Mouse (Mus musculus) hindbrain, embryonic 13.5 days (tissue): Measurements from ENCODE around the gene Ring1. TPM values are rescaled to one million over a fixed set of nuclear protein-coding genes. Genes with fewer than 3 reads are reported as not detected.

Experiments used
- ATAC-seq: fragments of 200-750 bp; cut with Nextera tagmentation; 2 replicates; pipeline ENCODE4 v1.8.0; 2017; ENCODE audit warnings: moderate TSS enrichment; ENCODE audit not compliant: low FRiP score
- H3K27ac ChIP-seq: fragments of 300-500 bp; sonication (generic); 2 replicates; pipeline ENCODE4 v1.5.1; 2015; ENCODE audit warnings: inconsistent platforms, mild to moderate bottlenecking, moderate library complexity
- H3K27me3 ChIP-seq: fragments of 300-500 bp; sonication (generic); 2 replicates; pipeline ENCODE4 v1.6.1; 2015; ENCODE audit warnings: mild to moderate bottlenecking, inconsistent platforms
- H3K36me3 ChIP-seq: fragments of 300-500 bp; sonication (generic); 2 replicates; pipeline ENCODE4 v1.6.1; 2015; ENCODE audit warnings: mild to moderate bottlenecking, inconsistent platforms
- H3K4me1 ChIP-seq: fragments of 300-500 bp; sonication (generic); replicated peaks from 2 replicates; pipeline ENCODE4 v1.6.1; 2015; ENCODE audit warnings: inconsistent platforms
- H3K4me2 ChIP-seq: fragments of 300-500 bp; sonication (generic); 2 replicates; pipeline ENCODE4 v1.6.1; 2015; ENCODE audit warnings: inconsistent platforms, mild to moderate bottlenecking, moderate library complexity
- H3K4me3 ChIP-seq: fragments of 300-500 bp; sonication (generic); 2 replicates; pipeline ENCODE4 v1.5.1; 2015; ENCODE audit warnings: mild to moderate bottlenecking, inconsistent platforms
- H3K9ac ChIP-seq: fragments of 300-500 bp; sonication (generic); 2 replicates; pipeline ENCODE4 v1.6.1; 2015; ENCODE audit warnings: mild to moderate bottlenecking, inconsistent platforms
- H3K9me3 ChIP-seq: fragments of 300-500 bp; sonication (generic); 2 replicates; pipeline ENCODE4 v1.6.1; 2016; ENCODE audit warnings: inconsistent platforms
- WGBS: fragments of 180-500 bp; shearing (Covaris S2); methylation state at CpG from one replicate; pipeline ENCODE4 v1.1.7; 2015; 5-methylcytosine and 5-hydroxymethylcytosine counted together
- polyA plus RNA-seq: library from polyadenylated mRNA; unstranded; fragments of >200 nt; fragmentation: Nextera tagmentation; extraction: Ambion mirVana; gene quantifications from 2 replicates; pipeline ENCODE4 v1.2.1, GENCODE M21; 2015

Ring1 gene
- polyA plus RNA-seq, 1 experiment from 2014 or later, result 21.5 TPM

- no peak overlapping the region for H3K4me3 ChIP-seq
- no peak for ATAC-seq
- peaks cover 43% of the 10 kb centered on the region for H3K36me3 ChIP-seq
- 87% methylated on average over 9 of the region's 9 CpGs for WGBS
- H3K27ac ChIP-seq, result no peak overlapping the region
- no peak overlapping the region for H3K9ac ChIP-seq
- peaks cover 50% of the 10 kb centered on the region for H3K4me1 ChIP-seq
- no peak overlapping the region for H3K4me2 ChIP-seq
- no peaks in the 10 kb centered on the region for H3K9me3 ChIP-seq
- peaks cover 8% of the 10 kb centered on the region; the same call in 1 of the 2 replicates for H3K27me3 ChIP-seq
These were observed 11.0 kb upstream of the Ring1 start for GRCm38 (mm10) chr17:34035517-34035916.

DNA sequence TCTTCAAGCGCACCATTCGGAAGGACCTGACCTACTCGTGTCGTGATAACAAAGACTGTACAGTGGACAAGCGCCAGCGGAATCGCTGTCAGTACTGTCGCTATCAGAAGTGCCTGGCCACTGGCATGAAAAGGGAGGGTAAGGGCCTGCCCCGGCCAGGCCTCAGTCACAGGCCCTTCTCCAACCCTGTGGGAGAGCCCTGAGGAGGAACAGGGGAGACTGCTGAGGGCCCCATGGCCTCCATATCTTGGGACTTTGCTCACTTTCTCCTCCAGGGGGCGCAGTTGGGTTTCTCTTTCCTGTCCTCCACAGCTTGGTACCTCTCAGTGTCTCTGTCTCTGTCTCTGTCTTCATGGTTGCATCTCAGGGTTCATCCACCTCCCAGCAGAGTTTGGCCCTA is 9.6 kb upstream of the Ring1 start:
- ATAC-seq, result no peak
- no peak overlapping the region for H3K4me2 ChIP-seq
- peaks cover 55% of the 10 kb centered on the region for H3K36me3 ChIP-seq
- H3K4me1 ChIP-seq, result peaks cover 52% of the 10 kb centered on the region
- no peak overlapping the region for H3K4me3 ChIP-seq
- WGBS, result 74% methylated on average over 10 of the region's 10 CpGs
- peaks cover 8% of the 10 kb centered on the region; the same call in 1 of the 2 replicates for H3K27me3 ChIP-seq
- no peaks in the 10 kb centered on the region for H3K9me3 ChIP-seq
- no peak overlapping the region for H3K9ac ChIP-seq
- no peak overlapping the region for H3K27ac ChIP-seq

- Histone ChIP-seq H3K4me3 (no peak overlapping the region), H3K27me3 (peaks cover 8% of the 10 kb centered on the region; the same call in 1 of the 2 replicates), H3K36me3 (peaks cover 62% of the 10 kb centered on the region), H3K9ac (peak overlapping the region; percentile 94; the same call in 1 of the 2 replicates), H3K9me3 (no peaks in the 10 kb centered on the region), H3K27ac (no peak overlapping the region; the same call in 1 of the 2 replicates), H3K4me1 (peaks cover 52% of the 10 kb centered on the region), H3K4me2 (peak overlapping the region; percentile 99)
- WGBS, result 89% methylated on average over 9 of the region's 9 CpGs
- ATAC-seq, result no peak
These were observed 9.0 kb upstream of the Ring1 start for GRCm38 (mm10) chr17:34033441-34033840.

- H3K27me3 ChIP-seq, result peaks cover 5% of the 10 kb centered on the region; the same call in 1 of the 2 replicates
- H3K27ac ChIP-seq, result peak overlapping the region; percentile 99; the same call in 1 of the 2 replicates
- peak overlapping the region; percentile 99 for H3K4me2 ChIP-seq
- WGBS, result 66% methylated on average over 9 of the region's 9 CpGs
- no peak for ATAC-seq
- no peaks in the 10 kb centered on the region for H3K9me3 ChIP-seq
- H3K4me1 ChIP-seq, result peaks cover 52% of the 10 kb centered on the region
- H3K9ac ChIP-seq, result peak overlapping the region; percentile 94
- H3K4me3 ChIP-seq, result peak overlapping the region; percentile 85
- peaks cover 60% of the 10 kb centered on the region for H3K36me3 ChIP-seq
These were observed 8.3 kb upstream of the Ring1 start for GRCm38 (mm10) chr17:34032806-34033205.

GRCm38 (mm10) chr17:34032174-34032632 is 7.7 kb upstream of the Ring1 start:
- no peaks in the 10 kb centered on the region for H3K27me3 ChIP-seq
- H3K4me2 ChIP-seq, result peak overlapping the region; percentile 99
- H3K27ac ChIP-seq, result peak overlapping the region; percentile 99
- H3K9me3 ChIP-seq, result no peaks in the 10 kb centered on the region
- under 1% methylated on average over 46 of the region's 48 CpGs for WGBS
- H3K36me3 ChIP-seq, result peaks cover 54% of the 10 kb centered on the region
- peaks cover 55% of the 10 kb centered on the region for H3K4me1 ChIP-seq
- ATAC-seq, result no peak
- peak overlapping the region; percentile 94 for H3K9ac ChIP-seq
- peak overlapping the region; percentile 85 for H3K4me3 ChIP-seq

- peak within 1 kb of the TSS; percentile 99 for H3K27ac ChIP-seq
- WGBS, result under 1% methylated on average over 75 of the region's 88 CpGs
- H3K36me3 ChIP-seq, result peaks cover 48% of the 10 kb centered on the region
- peak within 1 kb of the TSS; percentile 94 for H3K9ac ChIP-seq
- H3K9me3 ChIP-seq, result no peaks in the 10 kb centered on the region
- peaks cover 60% of the 10 kb centered on the region for H3K4me1 ChIP-seq
- ATAC-seq, result peak; percentile 83
- peak within 1 kb of the TSS; percentile 99 for H3K4me2 ChIP-seq
- H3K27me3 ChIP-seq, result no peaks in the 10 kb centered on the region
- peak within 1 kb of the TSS; percentile 85 for H3K4me3 ChIP-seq
These were observed 7.1 kb upstream of the Ring1 start, which contains the start of the genes Slc39a7 and Rxrb for GRCm38 (mm10) chr17:34031465-34032173. Slc39a7 (minus strand) TSS chr17:34031682. Rxrb (plus strand) TSS chr17:34031812.

DNA sequence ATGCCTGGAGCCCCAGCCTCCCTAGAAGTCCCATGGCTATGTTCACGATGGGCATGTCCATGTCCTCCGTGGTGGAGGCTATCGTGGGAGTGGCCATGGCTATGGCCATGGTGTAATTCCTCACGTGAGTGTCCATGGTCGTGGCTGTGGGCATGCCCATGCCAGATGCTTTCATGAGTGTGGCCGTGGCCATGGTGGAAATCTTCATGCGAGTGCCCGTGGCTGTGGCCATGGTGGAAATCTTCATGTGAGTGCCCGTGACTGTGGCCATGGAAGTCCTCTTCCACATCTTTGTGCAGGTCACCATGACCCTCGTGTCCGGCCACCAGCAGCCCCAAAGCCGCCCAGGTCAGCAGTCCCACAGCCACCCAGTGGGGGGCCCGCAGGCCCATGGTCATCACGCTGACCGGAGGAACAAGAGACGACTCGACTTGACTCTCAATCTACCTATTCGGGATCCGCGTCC is 6.4 kb upstream of the Ring1 start:
- peak overlapping the region; percentile 85 for H3K4me3 ChIP-seq
- H3K9me3 ChIP-seq, result no peaks in the 10 kb centered on the region
- H3K9ac ChIP-seq, result peak overlapping the region; percentile 94
- peak overlapping the region; percentile 99 for H3K4me2 ChIP-seq
- peaks cover 68% of the 10 kb centered on the region for H3K4me1 ChIP-seq
- no peaks in the 10 kb centered on the region for H3K27me3 ChIP-seq
- no peak for ATAC-seq
- H3K27ac ChIP-seq, result peak overlapping the region; percentile 99
- H3K36me3 ChIP-seq, result peaks cover 41% of the 10 kb centered on the region
- 6% methylated on average over 20 of the region's 20 CpGs for WGBS

DNA sequence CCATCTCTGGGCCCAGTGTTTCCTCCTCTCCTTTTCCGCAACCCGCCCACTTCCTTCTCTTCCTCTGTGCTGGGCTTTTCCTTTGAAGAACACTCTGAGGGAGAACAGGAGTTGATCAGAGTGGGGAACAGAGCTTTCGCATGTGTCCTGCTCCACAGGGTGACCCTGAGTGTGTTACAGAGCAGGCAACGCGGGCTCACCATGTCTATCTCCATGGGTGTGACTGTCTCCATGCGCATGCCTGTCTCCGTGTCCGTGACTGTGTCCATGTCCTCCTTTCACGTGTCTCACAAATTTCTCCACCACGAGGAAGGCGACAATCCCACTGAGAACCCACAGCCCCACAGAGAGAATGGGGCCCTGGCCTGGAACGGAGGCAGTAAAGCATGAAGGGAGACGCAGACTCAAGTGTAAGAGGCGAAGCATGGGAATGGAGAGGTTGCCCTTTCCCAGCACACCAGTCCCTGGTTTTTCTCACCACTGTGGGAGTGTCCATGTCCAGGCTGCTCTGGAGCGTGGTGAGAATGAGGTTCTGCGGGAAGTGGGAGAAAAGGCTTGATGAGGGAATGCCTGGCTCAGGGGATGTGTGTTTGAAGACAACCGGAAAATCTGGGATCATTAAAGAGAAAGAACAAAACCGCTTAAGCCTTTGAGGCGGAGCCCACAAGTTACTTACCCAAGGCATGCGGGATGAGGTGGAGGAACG is 5.6 kb upstream of the Ring1 start:
- no peak for ATAC-seq
- Histone ChIP-seq H3K27me3 (no peaks in the 10 kb centered on the region), H3K36me3 (peaks cover 32% of the 10 kb centered on the region), H3K4me1 (peaks cover 76% of the 10 kb centered on the region), H3K9ac (peak overlapping the region; percentile 94), H3K9me3 (no peaks in the 10 kb centered on the region), H3K4me2 (peak overlapping the region; percentile 99), H3K27ac (peak overlapping the region; percentile 99; the same call in 1 of the 2 replicates), H3K4me3 (peak overlapping the region; percentile 85)
- WGBS, result 72% methylated on average over 21 of the region's 21 CpGs

- Histone ChIP-seq H3K27me3 (no peaks in the 10 kb centered on the region), H3K36me3 (peaks cover 26% of the 10 kb centered on the region), H3K9me3 (no peaks in the 10 kb centered on the region), H3K4me1 (peaks cover 77% of the 10 kb centered on the region), H3K27ac (peak overlapping the region; percentile 99; the same call in 1 of the 2 replicates), H3K9ac (peak overlapping the region; percentile 94; the same call in 1 of the 2 replicates), H3K4me3 (peak overlapping the region; percentile 85), H3K4me2 (peak overlapping the region; percentile 99)
- WGBS, result 89% methylated on average over 18 of the region's 18 CpGs
- ATAC-seq, result no peak
These were observed 4.8 kb upstream of the Ring1 start for GRCm38 (mm10) chr17:34029150-34029889.

- Histone ChIP-seq H3K9ac (peak overlapping the region; percentile 20; the same call in 1 of the 2 replicates), H3K4me3 (peak overlapping the region; percentile 85), H3K9me3 (no peaks in the 10 kb centered on the region), H3K36me3 (peaks cover 20% of the 10 kb centered on the region), H3K27ac (peak overlapping the region; percentile 99), H3K27me3 (no peaks in the 10 kb centered on the region), H3K4me2 (peak overlapping the region; percentile 99), H3K4me1 (peaks cover 76% of the 10 kb centered on the region)
- 51% methylated on average over 17 of the region's 17 CpGs for WGBS
- no peak for ATAC-seq
These were observed 4.1 kb upstream of the Ring1 start for GRCm38 (mm10) chr17:34028501-34029149.

DNA sequence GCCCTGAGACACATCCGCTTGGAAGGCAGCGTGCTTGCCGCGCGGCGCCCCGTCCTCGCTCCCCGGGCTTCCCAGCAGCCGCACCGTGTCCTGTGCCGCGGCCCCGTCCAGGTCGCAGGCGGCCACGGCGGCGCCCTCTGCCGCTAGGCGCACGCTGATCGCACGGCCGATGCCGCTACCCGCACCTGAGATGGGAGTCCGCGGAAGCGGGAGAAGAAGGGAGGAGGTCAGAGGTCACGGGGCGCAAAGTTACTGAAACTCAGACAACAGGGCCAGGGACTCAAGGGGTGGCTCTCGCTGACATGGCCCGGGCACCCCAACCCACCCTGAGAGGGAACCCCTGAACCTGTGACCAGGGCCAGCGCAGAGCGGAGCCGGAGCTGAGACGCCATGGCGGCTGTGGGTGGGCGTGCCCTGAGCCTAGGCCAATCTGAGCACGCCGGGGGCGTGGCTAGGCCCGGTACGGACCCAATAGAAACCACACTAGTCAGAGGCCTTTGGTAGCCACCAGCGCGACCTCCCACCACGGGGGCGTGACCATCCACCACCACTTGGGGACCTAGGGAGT is 3.3 kb upstream of the Ring1 start, which contains the start of gene H2-Ke6:
H2-Ke6 (minus strand) TSS at position 405 of the 568 bp plus-strand sequence.
- WGBS, result under 1% methylated on average over 49 of the region's 49 CpGs
- Histone ChIP-seq H3K4me2 (peak within 1 kb of the TSS; percentile 99), H3K27ac (peak within 1 kb of the TSS; percentile 99), H3K4me1 (peaks cover 76% of the 10 kb centered on the region), H3K9ac (peak within 1 kb of the TSS; percentile 99), H3K36me3 (peaks cover 25% of the 10 kb centered on the region), H3K27me3 (no peaks in the 10 kb centered on the region), H3K4me3 (peak within 1 kb of the TSS; percentile 85), H3K9me3 (no peaks in the 10 kb centered on the region)
- ATAC-seq, result peak; percentile 58
